Mouse (Mus musculus): ENCODE results near the gene Zdhhc14. TPM values are rescaled to one million over a fixed set of nuclear protein-coding genes. Genes with fewer than 3 reads are reported as not detected.

Gene Zdhhc14
- polyA plus RNA-seq, 1 experiment from 2014 or later: 1.6 TPM

DNA sequence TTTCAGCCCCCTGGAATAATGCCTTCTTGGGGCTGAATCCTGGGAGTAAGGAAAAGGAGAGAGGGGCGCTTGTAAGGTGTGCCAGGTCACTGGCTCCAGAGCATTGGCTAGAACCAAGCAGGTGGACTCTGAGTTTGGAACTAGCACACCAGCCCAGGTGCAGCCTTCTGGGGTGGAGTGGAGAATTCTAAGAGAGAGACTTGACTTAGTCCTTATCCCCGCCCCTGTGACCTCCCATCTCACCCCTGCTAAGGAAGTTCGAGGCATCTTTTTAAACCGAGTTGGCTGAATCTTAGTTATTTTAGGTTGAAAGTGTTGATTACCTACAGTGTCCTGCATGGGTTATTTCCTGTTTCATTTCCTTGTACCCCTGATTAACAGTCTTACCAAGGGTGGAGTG is 1.5 kb downstream of the Zdhhc14 start:
- Histone ChIP-seq H3K9ac (ENCODE audit: low read depth, low read length) (peak overlapping the region; percentile 68), H3K27me3 (ENCODE audit: control insufficient read depth, insufficient read depth, low read length) (peaks cover 15% of the 10 kb centered on the region), H3K4me1 (ENCODE audit: control insufficient read depth, insufficient read depth, low read length) (peaks cover 7% of the 10 kb centered on the region), H3K4me3 (ENCODE audit: low read depth, low read length) (peak overlapping the region; percentile 64), H3K9me3 (replicated peaks; ENCODE audit: control insufficient read depth, low read length) (no peaks in the 10 kb centered on the region), H3K27ac (ENCODE audit: low read depth, low read length) (no peak overlapping the region), H3K36me3 (ENCODE audit: control insufficient read depth, insufficient read depth, low read length) (no peaks in the 10 kb centered on the region), H3K4me2 (peak overlapping the region; percentile 97)
- ATAC-seq (replicated peaks; ENCODE audit: insufficient number of reproducible peaks, low FRiP score, low TSS enrichment): no peak
- WGBS (ENCODE audit: insufficient replicate concordance): 27% methylated on average over 4 of the region's 4 CpGs

DNA sequence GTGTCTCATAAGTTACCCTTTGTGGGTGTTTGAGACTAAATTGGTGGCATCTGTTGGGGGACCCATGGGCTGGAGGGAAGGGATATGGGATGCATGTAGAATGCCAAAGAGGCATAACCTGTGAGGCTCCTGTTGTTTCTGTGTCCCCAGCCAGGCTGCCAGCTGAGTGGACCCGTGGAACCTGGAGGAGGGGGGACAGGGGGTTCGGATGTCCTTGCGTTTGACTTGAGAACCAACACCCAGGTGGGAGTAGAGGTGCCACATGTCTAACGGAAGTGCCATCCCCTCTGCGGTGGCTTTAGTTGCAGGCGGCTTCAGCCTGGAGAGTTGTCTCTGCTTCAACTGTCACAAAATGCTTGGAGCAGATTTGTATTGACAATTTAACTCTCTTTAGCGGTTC is 2.5 kb downstream of the Zdhhc14 start:
- ATAC-seq (replicated peaks; ENCODE audit: insufficient number of reproducible peaks, low FRiP score, low TSS enrichment): no peak
- no peaks in the 10 kb centered on the region for H3K9me3 ChIP-seq (replicated peaks; ENCODE audit: control insufficient read depth, low read length)
- peak overlapping the region; percentile 64; the same call in 1 of the 2 replicates for H3K4me3 ChIP-seq (ENCODE audit: low read depth, low read length)
- H3K9ac ChIP-seq (ENCODE audit: low read depth, low read length): no peak overlapping the region
- peak overlapping the region; percentile 97 for H3K4me2 ChIP-seq
- 74% methylated on average over 7 of the region's 7 CpGs for WGBS (ENCODE audit: insufficient replicate concordance)
- peaks cover 10% of the 10 kb centered on the region for H3K27me3 ChIP-seq (ENCODE audit: control insufficient read depth, insufficient read depth, low read length)
- H3K27ac ChIP-seq (ENCODE audit: low read depth, low read length): no peak overlapping the region
- no peaks in the 10 kb centered on the region for H3K36me3 ChIP-seq (ENCODE audit: control insufficient read depth, insufficient read depth, low read length)
- peaks cover 7% of the 10 kb centered on the region for H3K4me1 ChIP-seq (ENCODE audit: control insufficient read depth, insufficient read depth, low read length)

DNA sequence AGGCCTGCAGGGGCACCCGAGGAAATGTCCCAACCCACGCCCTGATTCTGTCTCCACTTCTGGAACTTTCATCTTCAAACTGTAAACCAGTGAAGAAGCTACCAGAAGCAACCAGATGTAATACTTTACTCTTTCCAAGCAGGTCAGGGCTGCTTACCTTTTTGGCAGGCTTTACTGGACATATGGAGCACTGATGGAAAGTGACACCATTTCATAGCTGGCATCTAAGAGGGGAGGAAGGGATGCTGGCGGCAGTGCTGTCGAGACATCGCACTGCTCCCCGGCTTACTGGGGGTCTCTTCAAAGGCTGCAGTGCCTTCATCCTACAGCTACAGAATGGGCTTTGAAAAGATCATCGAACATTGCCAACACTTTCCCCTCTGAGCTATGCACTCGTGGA is 5.3 kb downstream of the Zdhhc14 start:
- no peaks in the 10 kb centered on the region for H3K36me3 ChIP-seq (ENCODE audit: control insufficient read depth, insufficient read depth, low read length)
- H3K27me3 ChIP-seq (ENCODE audit: control insufficient read depth, insufficient read depth, low read length): peaks cover 10% of the 10 kb centered on the region; the same call in 1 of the 2 replicates
- no peak overlapping the region for H3K4me3 ChIP-seq (ENCODE audit: low read depth, low read length)
- peaks cover 7% of the 10 kb centered on the region for H3K4me1 ChIP-seq (ENCODE audit: control insufficient read depth, insufficient read depth, low read length)
- H3K9ac ChIP-seq (ENCODE audit: low read depth, low read length): no peak overlapping the region
- no peak for ATAC-seq (replicated peaks; ENCODE audit: insufficient number of reproducible peaks, low FRiP score, low TSS enrichment)
- no peaks in the 10 kb centered on the region for H3K9me3 ChIP-seq (replicated peaks; ENCODE audit: control insufficient read depth, low read length)
- H3K4me2 ChIP-seq: no peak overlapping the region
- H3K27ac ChIP-seq (ENCODE audit: low read depth, low read length): no peak overlapping the region
- WGBS (ENCODE audit: insufficient replicate concordance): 75% methylated on average over 8 of the region's 8 CpGs

DNA sequence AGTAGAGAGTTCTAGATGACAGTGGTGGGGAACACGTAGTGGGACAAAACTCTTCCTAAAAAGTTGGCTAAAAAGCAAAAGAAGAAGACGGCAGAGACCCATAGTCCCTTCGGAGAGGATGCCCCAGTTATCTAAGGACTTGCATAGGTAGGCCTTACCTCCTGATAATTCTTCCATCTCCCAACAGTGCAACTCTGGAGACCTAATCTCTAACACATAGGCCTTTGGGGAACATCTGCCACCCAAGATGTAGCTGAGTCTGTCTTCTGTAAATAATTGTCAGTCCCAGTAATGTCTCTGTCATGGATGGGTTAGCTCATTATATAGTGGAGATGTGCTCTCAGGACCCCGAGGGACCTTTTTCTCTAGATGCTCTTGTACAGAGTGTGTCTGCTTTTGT is 6.6 kb downstream of the Zdhhc14 start:
- H3K4me2 ChIP-seq: no peak overlapping the region
- H3K4me1 ChIP-seq (ENCODE audit: control insufficient read depth, insufficient read depth, low read length): peaks cover 1% of the 10 kb centered on the region
- no peaks in the 10 kb centered on the region for H3K36me3 ChIP-seq (ENCODE audit: control insufficient read depth, insufficient read depth, low read length)
- WGBS (ENCODE audit: insufficient replicate concordance): 86% methylated on average over 4 of the region's 4 CpGs
- H3K27me3 ChIP-seq (ENCODE audit: control insufficient read depth, insufficient read depth, low read length): peaks cover 9% of the 10 kb centered on the region; the same call in 1 of the 2 replicates
- no peak for ATAC-seq (replicated peaks; ENCODE audit: insufficient number of reproducible peaks, low FRiP score, low TSS enrichment)
- H3K9me3 ChIP-seq (replicated peaks; ENCODE audit: control insufficient read depth, low read length): no peaks in the 10 kb centered on the region
- H3K4me3 ChIP-seq (ENCODE audit: low read depth, low read length): no peak overlapping the region
- H3K9ac ChIP-seq (ENCODE audit: low read depth, low read length): no peak overlapping the region
- H3K27ac ChIP-seq (ENCODE audit: low read depth, low read length): no peak overlapping the region

DNA sequence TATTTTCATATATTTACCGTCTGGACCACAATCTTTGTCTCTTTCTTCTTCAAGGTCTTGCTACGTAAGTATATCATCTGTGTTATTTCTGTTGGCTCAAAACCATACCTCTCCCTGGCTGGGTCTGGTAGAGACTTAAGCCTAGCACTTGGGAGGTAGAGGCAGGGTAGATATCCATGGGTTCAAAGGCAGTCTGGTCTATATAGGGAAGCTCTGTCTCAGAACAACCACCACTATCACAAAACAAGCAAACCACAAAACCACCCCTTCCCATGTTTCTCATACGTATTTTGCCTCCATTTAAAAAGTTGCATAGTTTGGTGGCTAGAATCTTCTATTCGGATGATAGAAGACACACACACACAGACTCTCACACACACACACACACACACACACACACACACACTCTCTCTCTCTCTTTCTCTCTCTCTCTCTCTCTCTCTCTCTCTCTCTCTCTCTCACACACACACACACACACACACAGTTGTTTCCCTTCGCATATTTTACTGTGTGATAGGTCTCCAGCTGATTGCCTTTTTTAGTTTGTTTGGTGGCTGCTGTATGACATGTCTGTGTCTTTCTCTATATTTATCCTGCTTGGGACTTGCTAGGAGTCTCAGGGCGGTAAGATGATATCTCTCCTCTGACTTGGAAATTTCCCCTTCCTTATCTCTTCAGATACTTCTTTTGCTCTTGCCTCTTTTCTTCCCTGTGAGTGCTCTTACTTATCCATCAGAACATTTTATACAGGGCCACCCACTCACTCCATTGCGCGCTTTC is 11.8 kb downstream of the Zdhhc14 start:
- no peak overlapping the region for H3K4me2 ChIP-seq
- no peaks in the 10 kb centered on the region for H3K27me3 ChIP-seq (ENCODE audit: control insufficient read depth, insufficient read depth, low read length)
- H3K9ac ChIP-seq (ENCODE audit: low read depth, low read length): no peak overlapping the region
- H3K4me3 ChIP-seq (ENCODE audit: low read depth, low read length): no peak overlapping the region
- 69% methylated on average over 8 of the region's 8 CpGs for WGBS (ENCODE audit: insufficient replicate concordance)
- H3K9me3 ChIP-seq (replicated peaks; ENCODE audit: control insufficient read depth, low read length): no peaks in the 10 kb centered on the region
- H3K27ac ChIP-seq (ENCODE audit: low read depth, low read length): no peak overlapping the region
- no peaks in the 10 kb centered on the region for H3K36me3 ChIP-seq (ENCODE audit: control insufficient read depth, insufficient read depth, low read length)
- H3K4me1 ChIP-seq (ENCODE audit: control insufficient read depth, insufficient read depth, low read length): peaks cover 23% of the 10 kb centered on the region
- no peak for ATAC-seq (replicated peaks; ENCODE audit: insufficient number of reproducible peaks, low FRiP score, low TSS enrichment)

DNA sequence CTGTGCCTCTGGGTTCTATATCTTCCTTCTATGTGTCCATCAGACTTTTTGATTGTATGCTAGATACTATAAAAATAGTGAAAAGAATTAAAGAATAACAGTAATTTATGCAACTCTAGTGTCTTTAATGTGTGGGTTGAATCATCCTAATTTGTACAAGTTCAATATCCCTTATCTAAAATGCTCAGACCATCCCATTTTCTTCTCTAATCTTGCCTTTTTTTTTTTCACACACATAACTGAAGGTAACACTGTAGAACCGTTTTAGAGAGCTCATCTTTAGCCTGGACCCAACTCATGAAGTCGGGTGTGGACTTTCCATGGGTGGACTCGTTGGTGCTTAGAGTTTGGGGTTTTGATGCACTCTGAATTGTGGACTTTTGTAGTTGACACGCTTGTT is 12.6 kb downstream of the Zdhhc14 start:
- Histone ChIP-seq H3K9me3 (replicated peaks; ENCODE audit: control insufficient read depth, low read length) (no peaks in the 10 kb centered on the region), H3K27ac (ENCODE audit: low read depth, low read length) (no peak overlapping the region), H3K36me3 (ENCODE audit: control insufficient read depth, insufficient read depth, low read length) (no peaks in the 10 kb centered on the region), H3K27me3 (ENCODE audit: control insufficient read depth, insufficient read depth, low read length) (no peaks in the 10 kb centered on the region), H3K4me1 (ENCODE audit: control insufficient read depth, insufficient read depth, low read length) (peaks cover 23% of the 10 kb centered on the region), H3K9ac (ENCODE audit: low read depth, low read length) (no peak overlapping the region), H3K4me3 (ENCODE audit: low read depth, low read length) (no peak overlapping the region), H3K4me2 (no peak overlapping the region)
- 73% methylated on average over 4 of the region's 4 CpGs for WGBS (ENCODE audit: insufficient replicate concordance)
- ATAC-seq (replicated peaks; ENCODE audit: insufficient number of reproducible peaks, low FRiP score, low TSS enrichment): no peak

DNA sequence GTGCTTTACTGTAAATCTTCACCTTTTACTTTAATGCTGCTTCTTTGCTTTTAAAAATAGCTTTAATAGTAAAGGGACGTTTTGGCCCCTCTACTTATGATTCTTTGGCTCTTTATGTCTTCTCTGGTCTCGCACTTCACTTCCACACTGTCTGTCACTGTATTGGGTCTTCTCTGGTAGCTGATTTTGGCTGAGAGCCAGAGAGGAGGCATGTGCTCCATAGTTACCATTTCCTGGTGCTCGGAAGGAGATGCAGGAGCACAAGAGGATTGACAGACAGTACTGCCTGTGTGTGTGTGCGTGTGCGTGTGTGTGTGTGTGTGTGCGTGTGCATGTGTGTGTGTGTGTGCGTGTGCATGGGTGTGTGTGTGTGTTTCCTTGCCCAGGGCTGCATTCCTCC is 14.2 kb downstream of the Zdhhc14 start:
- peaks cover 33% of the 10 kb centered on the region for H3K4me1 ChIP-seq (ENCODE audit: control insufficient read depth, insufficient read depth, low read length)
- H3K4me2 ChIP-seq: peak overlapping the region; percentile 31; the same call in 1 of the 2 replicates
- H3K27me3 ChIP-seq (ENCODE audit: control insufficient read depth, insufficient read depth, low read length): no peaks in the 10 kb centered on the region
- H3K36me3 ChIP-seq (ENCODE audit: control insufficient read depth, insufficient read depth, low read length): no peaks in the 10 kb centered on the region
- H3K4me3 ChIP-seq (ENCODE audit: low read depth, low read length): no peak overlapping the region
- H3K9ac ChIP-seq (ENCODE audit: low read depth, low read length): no peak overlapping the region
- 38% methylated on average over 7 of the region's 7 CpGs for WGBS (ENCODE audit: insufficient replicate concordance)
- H3K9me3 ChIP-seq (replicated peaks; ENCODE audit: control insufficient read depth, low read length): no peaks in the 10 kb centered on the region
- no peak overlapping the region for H3K27ac ChIP-seq (ENCODE audit: low read depth, low read length)
- ATAC-seq (replicated peaks; ENCODE audit: insufficient number of reproducible peaks, low FRiP score, low TSS enrichment): no peak

DNA sequence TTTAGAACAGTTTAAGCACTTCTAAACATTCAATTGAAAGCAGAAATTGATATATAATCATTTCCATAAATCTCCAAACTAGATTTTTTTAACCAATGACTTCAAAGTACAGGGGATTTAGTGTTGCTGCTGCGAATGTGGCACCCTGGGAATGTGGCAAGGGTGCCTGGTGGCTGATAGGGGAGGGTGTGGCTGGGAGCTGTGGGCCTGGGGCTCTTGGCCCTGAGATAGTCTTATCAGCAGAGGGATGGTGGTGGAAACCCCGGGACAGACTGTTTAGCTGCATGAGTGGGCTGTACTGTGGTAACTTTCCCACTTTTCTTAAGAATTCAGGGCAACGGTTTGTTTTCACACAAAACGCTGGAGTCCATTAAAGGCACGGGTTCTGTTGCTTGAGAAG is 14.6 kb downstream of the Zdhhc14 start:
- H3K9ac ChIP-seq (ENCODE audit: low read depth, low read length): peak overlapping the region; percentile 35; the same call in 1 of the 2 replicates
- peak; percentile 90 for ATAC-seq (replicated peaks; ENCODE audit: insufficient number of reproducible peaks, low FRiP score, low TSS enrichment)
- H3K4me1 ChIP-seq (ENCODE audit: control insufficient read depth, insufficient read depth, low read length): peaks cover 33% of the 10 kb centered on the region
- peak overlapping the region; percentile 40 for H3K4me2 ChIP-seq
- peak overlapping the region; percentile 65 for H3K27ac ChIP-seq (ENCODE audit: low read depth, low read length)
- WGBS (ENCODE audit: insufficient replicate concordance): 28% methylated on average over 5 of the region's 5 CpGs
- H3K36me3 ChIP-seq (ENCODE audit: control insufficient read depth, insufficient read depth, low read length): no peaks in the 10 kb centered on the region
- no peaks in the 10 kb centered on the region for H3K27me3 ChIP-seq (ENCODE audit: control insufficient read depth, insufficient read depth, low read length)
- no peaks in the 10 kb centered on the region for H3K9me3 ChIP-seq (replicated peaks; ENCODE audit: control insufficient read depth, low read length)
- no peak overlapping the region for H3K4me3 ChIP-seq (ENCODE audit: low read depth, low read length)

DNA sequence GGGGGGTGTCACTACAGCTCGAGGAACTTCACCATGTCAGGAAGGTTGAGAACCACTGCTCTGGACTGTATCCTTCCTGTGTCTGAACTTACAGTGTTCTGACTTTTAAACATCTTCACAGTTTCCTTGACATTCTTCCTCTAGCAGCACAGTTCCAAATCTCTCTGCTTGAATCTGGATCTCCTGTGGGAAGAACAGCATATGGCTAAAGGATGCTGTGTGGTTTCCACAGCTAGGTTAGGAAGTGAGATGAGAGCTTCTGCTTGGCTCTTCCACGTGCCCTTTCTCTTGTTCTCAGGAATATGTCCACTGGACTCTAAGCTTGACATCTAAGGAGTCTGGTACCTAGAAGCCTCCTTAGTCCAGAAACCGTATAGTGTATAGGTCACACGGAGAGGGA is 15.7 kb downstream of the Zdhhc14 start:
- H3K4me1 ChIP-seq (ENCODE audit: control insufficient read depth, insufficient read depth, low read length): peaks cover 33% of the 10 kb centered on the region
- H3K9me3 ChIP-seq (replicated peaks; ENCODE audit: control insufficient read depth, low read length): no peaks in the 10 kb centered on the region
- no peak for ATAC-seq (replicated peaks; ENCODE audit: insufficient number of reproducible peaks, low FRiP score, low TSS enrichment)
- H3K27me3 ChIP-seq (ENCODE audit: control insufficient read depth, insufficient read depth, low read length): no peaks in the 10 kb centered on the region
- H3K9ac ChIP-seq (ENCODE audit: low read depth, low read length): no peak overlapping the region
- H3K4me3 ChIP-seq (ENCODE audit: low read depth, low read length): no peak overlapping the region
- no peak overlapping the region for H3K4me2 ChIP-seq
- H3K27ac ChIP-seq (ENCODE audit: low read depth, low read length): no peak overlapping the region
- H3K36me3 ChIP-seq (ENCODE audit: control insufficient read depth, insufficient read depth, low read length): no peaks in the 10 kb centered on the region
- WGBS (ENCODE audit: insufficient replicate concordance): 89% methylated on average over 4 of the region's 4 CpGs

All from heart, embryonic 11.5 days (tissue).